Comparison of ENCODE assay signal across 7 mouse cellular contexts in genomic region chr9:108067900-108068299, GRCm38 (mm10). TPM values are rescaled to one million over a fixed set of nuclear protein-coding genes. Genes with fewer than 3 reads are reported as not detected.
A peak's percentile ranks its signal among the peaks of the same experiment; 100 is the strongest.
DNase-seq lines count a peak whose midpoint lies in the region; ATAC-seq and TF ChIP-seq lines count a peak whose summit lies in the region.

No protein-coding gene starts in this region.

- intact Hi-C loops in gastrocnemius, postnatal 36 days (cut with DNase I), result loop anchor here (1.0 to 2.0 kb wide), 2 partner anchors 105 to 163 kb away; no protein-coding TSS in a partner anchor

- H3K9ac ChIP-seq in intestine, postnatal 0 days (ENCODE audit: low read depth, low read length), result no peak overlapping the region
- no peak overlapping the region for H3K9ac ChIP-seq in midbrain, embryonic 13.5 days (replicated peaks)

- no peaks in the 10 kb centered on the region for H3K4me1 ChIP-seq in cortical plate, adult 2 months (ENCODE audit: control insufficient read depth, insufficient read depth, low read length)
- H3K4me1 ChIP-seq in intestine, postnatal 0 days (replicated peaks; ENCODE audit: control insufficient read depth, insufficient read depth, low read length), result no peaks in the 10 kb centered on the region
- peaks cover 2% of the 10 kb centered on the region; the same call in 1 of the 2 replicates for H3K4me1 ChIP-seq in limb, embryonic 10.5 days
- H3K4me1 ChIP-seq in midbrain, embryonic 13.5 days (replicated peaks), result 0 out of 2 replicates have a peak, but pooled peaks cover 2% of the 10 kb centered on the region
- no peaks in the 10 kb centered on the region for H3K4me1 ChIP-seq in small intestine, adult 2 months (ENCODE audit: control insufficient read depth, insufficient read depth, insufficient read length, low read length)

- no peak for TF ChIP-seq POLR2A in cortical plate, adult 2 months (IDR thresholded peaks at IDR 0.05; ENCODE audit: extremely low read depth, insufficient read depth, low read length)
- no peak for TF ChIP-seq POLR2A in small intestine, adult 2 months (IDR thresholded peaks at IDR 0.05; ENCODE audit: low read depth, low read length)

- 16% methylated on average over 8 of the region's 8 CpGs for WGBS in intestine, postnatal 0 days
- 20% methylated on average over 8 of the region's 8 CpGs for WGBS in limb, embryonic 10.5 days
- WGBS in midbrain, embryonic 13.5 days, result 22% methylated on average over 8 of the region's 8 CpGs
- 25% methylated on average over 8 of the region's 8 CpGs for WGBS in small intestine, adult 2 months

- no peak overlapping the region for H3K4me2 ChIP-seq in intestine, postnatal 0 days (replicated peaks; ENCODE audit: low read depth)
- no peak overlapping the region for H3K4me2 ChIP-seq in midbrain, embryonic 13.5 days (replicated peaks)

- H3K9me3 ChIP-seq in intestine, postnatal 0 days (ENCODE audit: control insufficient read depth), result no peaks in the 10 kb centered on the region
- H3K9me3 ChIP-seq in limb, embryonic 10.5 days (replicated peaks), result no peaks in the 10 kb centered on the region
- no peaks in the 10 kb centered on the region for H3K9me3 ChIP-seq in midbrain, embryonic 13.5 days

- peak; percentile 23 for ATAC-seq in intestine, postnatal 0 days
- ATAC-seq in midbrain, embryonic 13.5 days, result peak; percentile 59

- no peaks in the 10 kb centered on the region for H3K27me3 ChIP-seq in intestine, postnatal 0 days (replicated peaks; ENCODE audit: control insufficient read depth, insufficient read depth, low read length)
- H3K27me3 ChIP-seq in limb, embryonic 10.5 days (ENCODE audit: low read depth, poor library complexity, severe bottlenecking), result no peaks in the 10 kb centered on the region
- H3K27me3 ChIP-seq in midbrain, embryonic 13.5 days, result no peaks in the 10 kb centered on the region
- no peaks in the 10 kb centered on the region for H3K27me3 ChIP-seq in small intestine, adult 2 months (ENCODE audit: control insufficient read depth, insufficient read depth, low read length)

- peak; percentile 91 for DNase-seq in adipocyte (ENCODE audit: low spot score)
- peak; percentile 73 to 80 for DNase-seq in gastrocnemius, postnatal 36 days
- peak; percentile 90 for DNase-seq in limb, embryonic 10.5 days (ENCODE audit: low spot score)

- no peak overlapping the region for H3K27ac ChIP-seq in cortical plate, adult 2 months (ENCODE audit: insufficient read depth, low read length)
- H3K27ac ChIP-seq in intestine, postnatal 0 days (ENCODE audit: low read depth, low read length), result no peak overlapping the region
- H3K27ac ChIP-seq in limb, embryonic 10.5 days, result 0 out of 2 replicates have a peak overlapping the region, but pooled peaks have one; percentile 6
- no peak overlapping the region for H3K27ac ChIP-seq in midbrain, embryonic 13.5 days
- no peak overlapping the region for H3K27ac ChIP-seq in small intestine, adult 2 months (ENCODE audit: insufficient read depth, low read depth, low read length)

- peaks cover 54% of the 10 kb centered on the region for H3K36me3 ChIP-seq in intestine, postnatal 0 days (ENCODE audit: control insufficient read depth, insufficient read depth)
- H3K36me3 ChIP-seq in limb, embryonic 10.5 days, result peaks cover 80% of the 10 kb centered on the region
- peaks cover 60% of the 10 kb centered on the region for H3K36me3 ChIP-seq in midbrain, embryonic 13.5 days
- peaks cover 42% of the 10 kb centered on the region for H3K36me3 ChIP-seq in small intestine, adult 2 months (ENCODE audit: control insufficient read depth, insufficient read depth, low read length)

- H3K4me3 ChIP-seq in cortical plate, adult 2 months (ENCODE audit: insufficient read depth, low read length), result no peak overlapping the region
- no peak overlapping the region for H3K4me3 ChIP-seq in intestine, postnatal 0 days (ENCODE audit: low read depth, low read length)
- H3K4me3 ChIP-seq in limb, embryonic 10.5 days, result no peak overlapping the region
- H3K4me3 ChIP-seq in midbrain, embryonic 13.5 days (replicated peaks), result no peak overlapping the region
- no peak overlapping the region for H3K4me3 ChIP-seq in small intestine, adult 2 months (ENCODE audit: low read depth, low read length)

- TF ChIP-seq CTCF in cortical plate, adult 2 months (IDR thresholded peaks at IDR 0.05; ENCODE audit: extremely low read depth, insufficient read depth, low read length), result peak; percentile 99
- peak; percentile 99 for TF ChIP-seq CTCF in intestine, postnatal 0 days (IDR thresholded peaks at IDR 0.05; ENCODE audit: low read depth)
- TF ChIP-seq CTCF in small intestine, adult 2 months (IDR thresholded peaks at IDR 0.05; ENCODE audit: extremely low read depth, insufficient read length, insufficient replicate concordance, low read depth, low read length), result peak; percentile 78; the same call in 1 of the 2 replicates

RNA-seq across cellular contexts. Expression of gene Mst1, which starts 12.3 kb away (rescaled TPM):
- 0.10 TPM in 1 of 2 replicates, not detected in the other for polyA plus RNA-seq in cortical plate, adult 2 months (2012; rRNA removed)
- total RNA-seq in gastrocnemius, postnatal 36 days (2021), result not detected
- polyA plus RNA-seq in intestine, postnatal 0 days (2015; fragmentation: Nextera tagmentation; extraction: Ambion mirVana), result 0.78 and 0.84 TPM in 2 replicates
- 0.54 and 0.74 TPM in 2 replicates for polyA plus RNA-seq in limb, embryonic 10.5 days (2016; fragmentation: Nextera tagmentation; extraction: Ambion mirVana)
- polyA plus RNA-seq in midbrain, embryonic 13.5 days (2015; fragmentation: Nextera tagmentation; extraction: Ambion mirVana), result 0.11 and 0.23 TPM in 2 replicates
- 0.18 and 0.35 TPM in 2 replicates for polyA plus RNA-seq in small intestine, adult 2 months (2012; rRNA removed)

RNA-seq across cellular contexts. Expression of gene Amigo3, which starts 14.9 kb away (rescaled TPM):
- 1.6 and 1.7 TPM in 2 replicates for polyA plus RNA-seq in cortical plate, adult 2 months (2012; rRNA removed)
- total RNA-seq in gastrocnemius, postnatal 36 days (2021), result 1 to 10 TPM; 1.5 to 2.6 TPM
- polyA plus RNA-seq in intestine, postnatal 0 days (2015; fragmentation: Nextera tagmentation; extraction: Ambion mirVana), result 4.4 and 4.8 TPM in 2 replicates
- 1.9 and 3.5 TPM in 2 replicates for polyA plus RNA-seq in limb, embryonic 10.5 days (2016; fragmentation: Nextera tagmentation; extraction: Ambion mirVana)
- polyA plus RNA-seq in midbrain, embryonic 13.5 days (2015; fragmentation: Nextera tagmentation; extraction: Ambion mirVana), result 3.0 and 3.3 TPM in 2 replicates
- 6.1 and 12.0 TPM in 2 replicates for polyA plus RNA-seq in small intestine, adult 2 months (2012; rRNA removed)

RNA-seq across cellular contexts. Expression of gene Rnf123, which starts 15.2 kb away (rescaled TPM):
- polyA plus RNA-seq in cortical plate, adult 2 months (2012; rRNA removed), result 76.2 and 82.3 TPM in 2 replicates
- 100 to 1,000 TPM; 141 to 153 TPM for total RNA-seq in gastrocnemius, postnatal 36 days (2021)
- 17.2 and 18.2 TPM in 2 replicates for polyA plus RNA-seq in intestine, postnatal 0 days (2015; fragmentation: Nextera tagmentation; extraction: Ambion mirVana)
- polyA plus RNA-seq in limb, embryonic 10.5 days (2016; fragmentation: Nextera tagmentation; extraction: Ambion mirVana), result 31.8 and 37.5 TPM in 2 replicates
- 46.2 and 55.6 TPM in 2 replicates for polyA plus RNA-seq in midbrain, embryonic 13.5 days (2015; fragmentation: Nextera tagmentation; extraction: Ambion mirVana)
- 48.3 and 86.7 TPM in 2 replicates for polyA plus RNA-seq in small intestine, adult 2 months (2012; rRNA removed)

RNA-seq across cellular contexts. Expression of gene Gmppb, which starts 18.9 kb away (rescaled TPM):
- 14.4 and 14.5 TPM in 2 replicates for polyA plus RNA-seq in cortical plate, adult 2 months (2012; rRNA removed)
- 1 to 10 TPM; 3.3 to 3.8 TPM for total RNA-seq in gastrocnemius, postnatal 36 days (2021)
- 146 and 154 TPM in 2 replicates for polyA plus RNA-seq in intestine, postnatal 0 days (2015; fragmentation: Nextera tagmentation; extraction: Ambion mirVana)
- polyA plus RNA-seq in limb, embryonic 10.5 days (2016; fragmentation: Nextera tagmentation; extraction: Ambion mirVana), result 25.2 and 26.4 TPM in 2 replicates
- 18.1 and 18.5 TPM in 2 replicates for polyA plus RNA-seq in midbrain, embryonic 13.5 days (2015; fragmentation: Nextera tagmentation; extraction: Ambion mirVana)
- polyA plus RNA-seq in small intestine, adult 2 months (2012; rRNA removed), result 34.5 and 56.7 TPM in 2 replicates

RNA-seq across cellular contexts. Expression of gene Apeh, which starts 26.5 kb away (rescaled TPM):
- polyA plus RNA-seq in cortical plate, adult 2 months (2012; rRNA removed), result 26.1 TPM in 2 replicates
- total RNA-seq in gastrocnemius, postnatal 36 days (2021), result 10 to 100 TPM; 26.0 to 31.0 TPM
- 82.6 and 98.4 TPM in 2 replicates for polyA plus RNA-seq in intestine, postnatal 0 days (2015; fragmentation: Nextera tagmentation; extraction: Ambion mirVana)
- 70.8 and 76.2 TPM in 2 replicates for polyA plus RNA-seq in limb, embryonic 10.5 days (2016; fragmentation: Nextera tagmentation; extraction: Ambion mirVana)
- polyA plus RNA-seq in midbrain, embryonic 13.5 days (2015; fragmentation: Nextera tagmentation; extraction: Ambion mirVana), result 56.3 and 62.5 TPM in 2 replicates
- polyA plus RNA-seq in small intestine, adult 2 months (2012; rRNA removed), result 127 and 189 TPM in 2 replicates
